Comparison of ENCODE assay signal across 10 mouse cellular contexts in the genomic region with DNA sequence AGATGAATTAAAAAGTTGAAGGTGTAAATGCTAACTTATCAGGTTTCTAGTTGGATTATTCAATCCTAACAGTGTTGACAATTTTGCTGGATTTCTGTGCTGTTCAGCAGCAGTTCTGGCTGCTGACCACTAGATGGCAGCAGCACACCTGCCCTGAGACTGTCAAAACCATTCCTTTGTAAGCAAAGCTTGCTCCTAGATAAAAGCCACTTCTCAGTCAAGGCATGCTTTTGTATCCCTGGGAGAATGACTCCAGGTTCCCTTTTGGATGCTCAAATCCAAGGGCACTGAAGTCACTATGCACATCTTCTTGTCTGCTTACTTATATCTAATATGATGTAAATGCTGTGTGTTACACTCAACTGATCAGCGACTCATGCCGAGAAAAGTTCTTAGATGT. TPM values are rescaled to one million over a fixed set of nuclear protein-coding genes. Genes with fewer than 3 reads are reported as not detected.
DNase-seq lines count a peak whose midpoint lies in the region; ATAC-seq and TF ChIP-seq lines count a peak whose summit lies in the region.
"Had no signal": no experiment of that assay in that cellular context is flagged by ENCODE, and none has a peak within 500 bp of the region (broad histone marks: within the 10 kb centered on the region; RNA-seq: fewer than 3 reads in every experiment).

No protein-coding gene starts in this region.

- H3K36me3 ChIP-seq in intestine, embryonic 14.5 days (ENCODE audit: control insufficient read depth, insufficient read depth, low read length) = peaks cover 94% of the 10 kb centered on the region
- H3K36me3 ChIP-seq in liver, embryonic 14.5 days (replicated peaks; ENCODE audit: control insufficient read depth, insufficient read depth, low read depth) = peaks cover 65% of the 10 kb centered on the region
- H3K36me3 ChIP-seq in neural tube, embryonic 11.5 days (ENCODE audit: control insufficient read depth, insufficient read depth, low read length) = peaks cover 19% of the 10 kb centered on the region

- no peak for TF ChIP-seq EP300 in liver, embryonic 14.5 days (IDR thresholded peaks at IDR 0.05; ENCODE audit: low read depth)

- H3K27ac ChIP-seq in intestine, embryonic 14.5 days (ENCODE audit: low read depth) = no peak overlapping the region
- H3K27ac ChIP-seq in liver, embryonic 14.5 days = no peak overlapping the region
- no peak overlapping the region for H3K27ac ChIP-seq in neural tube, embryonic 11.5 days (ENCODE audit: low read depth, low read length)
- H3K27ac ChIP-seq: heart, embryonic 15.5 days; neural tube, embryonic 13.5 days had no signal

- ATAC-seq in CD4-positive, CD25-positive, alpha-beta regulatory T cell, adult 4 months = peak; percentile 90
- ATAC-seq in erythroid progenitor cell, adult 5-6 weeks (replicated peaks; ENCODE audit: low FRiP score, poor library complexity, severe bottlenecking) = peak; percentile 62; the same call in 1 of the 2 replicates
- ATAC-seq in intestine, embryonic 14.5 days (replicated peaks; ENCODE audit: low FRiP score, low TSS enrichment, low read depth) = peak; percentile 53; the same call in 1 of the 2 replicates
- ATAC-seq in liver, embryonic 14.5 days (ENCODE audit: insufficient read depth) = no peak
- ATAC-seq in neural tube, embryonic 11.5 days (ENCODE audit: insufficient read depth, low FRiP score, low TSS enrichment) = 0 out of 2 replicates have a peak, but pooled peaks have one; percentile 45

- H3K4me1 ChIP-seq in intestine, embryonic 14.5 days (replicated peaks; ENCODE audit: control insufficient read depth, insufficient read depth, low read length) = no peaks in the 10 kb centered on the region
- H3K4me1 ChIP-seq in liver, embryonic 14.5 days (replicated peaks; ENCODE audit: control insufficient read depth in 2 of 2, insufficient read depth in 2 of 2, low read length in 1 of 2) = no peaks in the 10 kb centered on the region; a peak in 2 of 4 replicates
- no peaks in the 10 kb centered on the region for H3K4me1 ChIP-seq in neural tube, embryonic 11.5 days (ENCODE audit: control insufficient read depth, insufficient read depth, low read length)
- H3K4me1 ChIP-seq: heart, embryonic 15.5 days; neural tube, embryonic 13.5 days had no signal

- no peaks in the 10 kb centered on the region for H3K27me3 ChIP-seq in intestine, embryonic 14.5 days (replicated peaks; ENCODE audit: control insufficient read depth, insufficient read depth, low read length)
- H3K27me3 ChIP-seq in liver, embryonic 14.5 days (ENCODE audit: control insufficient read depth, insufficient read depth, low read length) = no peaks in the 10 kb centered on the region
- H3K27me3 ChIP-seq in neural tube, embryonic 11.5 days (ENCODE audit: control insufficient read depth, insufficient read depth, low read length) = no peaks in the 10 kb centered on the region
- H3K27me3 ChIP-seq: heart, embryonic 15.5 days; neural tube, embryonic 13.5 days had no signal

- peak; percentile 97 for TF ChIP-seq CTCF in liver, embryonic 14.5 days (IDR thresholded peaks at IDR 0.05; ENCODE audit: low read depth)

- peak; percentile 55 to 57 for DNase-seq in B cell, adult 2 months
- peak; percentile 79 for DNase-seq in brain, adult 2 months (ENCODE audit: low read depth, low spot score)
- DNase-seq in intestine, embryonic 14.5 days (ENCODE audit: low spot score) = peak; percentile 70
- DNase-seq in liver, embryonic 14.5 days (ENCODE audit: low read depth in 3 of 3, low spot score in 3 of 3) = no peak
- peak; percentile 54 for DNase-seq in neural tube, embryonic 11.5 days (ENCODE audit: low spot score)
- DNase-seq in frontal cortex, postnatal 25 days (ENCODE audit: low spot score in 2 of 2) = no peak

- no peak overlapping the region for H3K9ac ChIP-seq in intestine, embryonic 14.5 days (ENCODE audit: low read length)
- no peak overlapping the region for H3K9ac ChIP-seq in liver, embryonic 14.5 days (replicated peaks)
- no peak overlapping the region for H3K9ac ChIP-seq in neural tube, embryonic 11.5 days (ENCODE audit: low read length)
- H3K9ac ChIP-seq: heart, embryonic 15.5 days; neural tube, embryonic 13.5 days had no signal

- 92% methylated on average over 2 of the region's 2 CpGs for WGBS in intestine, embryonic 14.5 days
- 90% methylated on average over 2 of the region's 2 CpGs for WGBS in liver, embryonic 14.5 days (ENCODE audit: insufficient replicate concordance)
- 93% methylated on average over 2 of the region's 2 CpGs for WGBS in neural tube, embryonic 11.5 days

- no peaks in the 10 kb centered on the region for H3K9me3 ChIP-seq in intestine, embryonic 14.5 days (ENCODE audit: control insufficient read depth, low read length)
- H3K9me3 ChIP-seq in liver, embryonic 14.5 days (ENCODE audit: control insufficient read depth, low read length) = no peaks in the 10 kb centered on the region
- no peaks in the 10 kb centered on the region for H3K9me3 ChIP-seq in neural tube, embryonic 11.5 days (ENCODE audit: control insufficient read depth, low read length)
- H3K9me3 ChIP-seq: heart, embryonic 15.5 days; neural tube, embryonic 13.5 days had no signal

- no peak overlapping the region for H3K4me3 ChIP-seq in intestine, embryonic 14.5 days (ENCODE audit: low read depth, low read length)
- H3K4me3 ChIP-seq in liver, embryonic 14.5 days (ENCODE audit: insufficient read depth in 1 of 2, low read depth in 2 of 2, low read length in 2 of 2) = no peak overlapping the region
- H3K4me3 ChIP-seq in neural tube, embryonic 11.5 days (ENCODE audit: low read depth, low read length) = no peak overlapping the region
- H3K4me3 ChIP-seq: heart, embryonic 15.5 days; neural tube, embryonic 13.5 days had no signal

- H3K4me2 ChIP-seq in intestine, embryonic 14.5 days (ENCODE audit: low read length) = no peak overlapping the region
- H3K4me2 ChIP-seq in liver, embryonic 14.5 days (ENCODE audit: low read depth) = no peak overlapping the region
- no peak overlapping the region for H3K4me2 ChIP-seq in neural tube, embryonic 11.5 days (ENCODE audit: low read depth)
- H3K4me2 ChIP-seq: heart, embryonic 15.5 days; neural tube, embryonic 13.5 days had no signal

RNA-seq across cellular contexts. Expression of gene Lmbrd2, which starts 20.3 kb away (rescaled TPM):
- 1 to 10 TPM; 4.2 to 4.9 TPM for polyA plus RNA-seq in CD4-positive, CD25-positive, alpha-beta regulatory T cell, adult 4 months (2017; shearing (Covaris generic))
- 10.1 and 20.1 TPM in 2 replicates for total RNA-seq in erythroid progenitor cell, adult 5-6 weeks (2015; ENCODE audit: low replicate concordance)
- total RNA-seq in erythroid progenitor cell, adult 5-6 weeks (2017; ENCODE audit: low replicate concordance) = 5.1 and 6.2 TPM in 2 replicates
- 4.6 and 4.9 TPM in 2 replicates for polyA plus RNA-seq in intestine, embryonic 14.5 days (2014; fragmentation: Nextera tagmentation; extraction: Ambion mirVana)
- polyA plus RNA-seq in liver, embryonic 14.5 days (2012; rRNA removed) = 2.7 and 3.1 TPM in 2 replicates
- polyA plus RNA-seq in liver, embryonic 14.5 days (2014; fragmentation: Nextera tagmentation; extraction: Ambion mirVana) = 2.1 and 2.4 TPM in 2 replicates
- polyA plus RNA-seq in neural tube, embryonic 11.5 days (2014; fragmentation: Nextera tagmentation; extraction: Ambion mirVana) = 3.9 and 4.7 TPM in 2 replicates

RNA-seq across cellular contexts. Expression of gene Skp2, which starts 35.1 kb away (rescaled TPM):
- polyA plus RNA-seq in CD4-positive, CD25-positive, alpha-beta regulatory T cell, adult 4 months (2017; shearing (Covaris generic)) = 1 to 10 TPM; 4.4 to 7.8 TPM
- total RNA-seq in erythroid progenitor cell, adult 5-6 weeks (2015; ENCODE audit: low replicate concordance) = 35.3 and 40.7 TPM in 2 replicates
- 23.9 and 32.2 TPM in 2 replicates for total RNA-seq in erythroid progenitor cell, adult 5-6 weeks (2017; ENCODE audit: low replicate concordance)
- 73.2 and 86.4 TPM in 2 replicates for polyA plus RNA-seq in intestine, embryonic 14.5 days (2014; fragmentation: Nextera tagmentation; extraction: Ambion mirVana)
- 6.9 and 9.8 TPM in 2 replicates for polyA plus RNA-seq in liver, embryonic 14.5 days (2012; rRNA removed)
- 23.2 and 25.5 TPM in 2 replicates for polyA plus RNA-seq in liver, embryonic 14.5 days (2014; fragmentation: Nextera tagmentation; extraction: Ambion mirVana)
- 105 and 113 TPM in 2 replicates for polyA plus RNA-seq in neural tube, embryonic 11.5 days (2014; fragmentation: Nextera tagmentation; extraction: Ambion mirVana)

RNA-seq across cellular contexts. Expression of gene Nadk2, which starts 49.0 kb away (rescaled TPM):
- polyA plus RNA-seq in CD4-positive, CD25-positive, alpha-beta regulatory T cell, adult 4 months (2017; shearing (Covaris generic)) = 1 to 10 TPM; 3.7 to 6.0 TPM
- 114 and 185 TPM in 2 replicates for total RNA-seq in erythroid progenitor cell, adult 5-6 weeks (2015; ENCODE audit: low replicate concordance)
- total RNA-seq in erythroid progenitor cell, adult 5-6 weeks (2017; ENCODE audit: low replicate concordance) = 114 and 217 TPM in 2 replicates
- polyA plus RNA-seq in intestine, embryonic 14.5 days (2014; fragmentation: Nextera tagmentation; extraction: Ambion mirVana) = 44.6 and 46.5 TPM in 2 replicates
- 53.8 and 96.0 TPM in 2 replicates for polyA plus RNA-seq in liver, embryonic 14.5 days (2012; rRNA removed)
- polyA plus RNA-seq in liver, embryonic 14.5 days (2014; fragmentation: Nextera tagmentation; extraction: Ambion mirVana) = 113 and 125 TPM in 2 replicates
- polyA plus RNA-seq in neural tube, embryonic 11.5 days (2014; fragmentation: Nextera tagmentation; extraction: Ambion mirVana) = 34.8 and 34.9 TPM in 2 replicates

Comparison
In these comparisons a context has a peak if more than half of its experiments do, and no peak if none do; other contexts are left out.
1. DNase-seq: peak in B cell, adult 2 months (2 of 2), brain, adult 2 months (single experiment), intestine, embryonic 14.5 days (single experiment) and neural tube, embryonic 11.5 days (single experiment); none in liver, embryonic 14.5 days (0 of 3) and frontal cortex, postnatal 25 days (0 of 2).